Mouse (Mus musculus): ENCODE measurements around the gene Slc35f2.

Slc35f2 gene

DNA sequence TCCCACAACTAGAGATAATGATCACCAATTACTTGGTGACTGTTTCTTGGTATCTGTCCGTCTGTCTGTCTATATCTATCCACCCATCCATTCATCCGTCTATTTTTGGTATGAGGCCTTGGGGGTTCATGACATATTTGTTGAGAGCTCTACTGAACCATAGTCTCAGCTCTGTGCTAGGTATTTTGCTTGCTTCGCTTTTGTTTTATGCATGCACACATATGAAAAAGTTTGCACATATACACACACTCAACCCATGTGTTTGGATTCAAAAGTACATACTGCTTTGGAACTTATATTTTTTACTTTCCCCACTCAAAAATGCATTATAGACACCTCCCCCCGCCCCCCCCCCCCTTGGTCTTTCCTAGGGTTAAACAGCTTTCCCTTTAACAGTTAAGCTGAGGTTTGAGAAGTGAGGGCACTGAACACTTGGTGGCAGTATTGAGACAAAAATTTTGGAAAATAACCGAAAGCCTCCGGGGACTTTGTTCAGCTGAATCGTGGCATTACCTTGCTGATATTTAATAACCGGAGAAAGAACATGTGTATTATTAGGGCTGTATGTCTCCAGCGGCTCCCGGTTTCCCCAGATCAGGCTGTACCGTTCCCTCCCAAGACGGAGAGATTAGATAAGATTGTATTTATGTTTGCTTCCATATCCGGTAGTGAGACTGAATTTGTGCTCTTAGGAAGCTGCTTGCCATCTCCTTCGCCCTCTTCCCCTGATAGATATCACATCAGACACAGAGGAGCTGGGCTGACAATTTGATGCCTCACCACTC is 57.9 kb downstream of the Slc35f2 start:
- in situ Hi-C loops (cut with MboI) = no loop called here

DNA sequence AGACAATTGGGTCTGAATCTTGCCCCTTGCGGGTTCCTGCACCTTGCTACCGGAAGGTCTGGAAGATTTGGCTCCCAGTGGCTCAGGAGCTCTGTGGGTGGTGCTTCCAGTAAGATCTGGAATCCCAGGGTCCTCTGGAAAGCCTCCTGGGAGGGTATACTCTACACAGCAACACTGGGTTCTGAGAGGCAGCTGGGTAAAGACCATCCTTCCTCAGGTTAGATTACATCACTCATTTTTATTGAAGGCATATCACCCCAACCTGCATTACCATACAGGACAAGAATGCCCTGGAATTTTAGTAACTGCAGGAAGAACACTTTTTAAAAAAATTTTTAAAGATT is 58.5 kb downstream of the Slc35f2 start:
- in situ Hi-C loops (cut with MboI) = no loop called here

DNA sequence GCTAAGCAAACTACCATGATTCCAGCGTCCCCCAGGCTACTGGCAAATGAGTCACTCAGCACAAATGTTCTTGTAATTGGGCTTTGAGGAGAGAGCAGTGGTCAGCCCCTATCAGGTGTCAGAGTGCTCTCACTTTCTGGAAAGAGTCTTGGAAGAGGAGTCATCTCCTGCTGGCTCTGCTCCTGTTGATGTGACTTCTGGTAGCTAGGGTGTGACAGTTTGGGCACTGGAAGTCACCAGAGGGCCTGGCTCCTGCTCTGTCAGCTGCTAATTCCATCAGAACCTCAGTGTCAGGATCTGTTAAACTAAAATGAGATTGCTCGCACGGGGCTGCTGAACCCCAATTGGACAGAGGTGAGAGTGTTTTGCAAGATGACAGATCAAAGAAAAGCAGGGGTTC is 63.7 kb downstream of the Slc35f2 start:
- in situ Hi-C loops (cut with MboI) = no loop called here

DNA sequence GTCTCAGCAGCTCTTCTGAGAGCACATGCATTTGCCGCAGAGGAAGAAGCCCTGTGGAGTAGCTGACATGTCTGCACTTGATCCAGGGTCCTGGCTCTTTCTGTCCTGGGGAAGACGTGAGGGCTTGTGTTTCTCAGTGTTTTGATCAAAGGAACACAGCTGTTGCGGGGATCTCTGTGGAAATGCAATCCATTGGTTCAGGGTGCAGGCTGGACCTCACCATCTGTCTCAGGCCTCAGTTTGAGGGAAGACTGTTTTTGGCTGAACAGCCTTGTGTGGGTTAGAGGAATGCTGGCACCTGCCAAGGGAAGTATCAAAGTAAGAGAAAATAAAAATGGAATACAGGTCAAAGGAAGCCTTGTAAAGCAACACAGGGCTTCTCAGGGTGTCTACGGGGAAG is 64.6 kb downstream of the Slc35f2 start:
- in situ Hi-C loops (cut with MboI) = no loop called here

DNA sequence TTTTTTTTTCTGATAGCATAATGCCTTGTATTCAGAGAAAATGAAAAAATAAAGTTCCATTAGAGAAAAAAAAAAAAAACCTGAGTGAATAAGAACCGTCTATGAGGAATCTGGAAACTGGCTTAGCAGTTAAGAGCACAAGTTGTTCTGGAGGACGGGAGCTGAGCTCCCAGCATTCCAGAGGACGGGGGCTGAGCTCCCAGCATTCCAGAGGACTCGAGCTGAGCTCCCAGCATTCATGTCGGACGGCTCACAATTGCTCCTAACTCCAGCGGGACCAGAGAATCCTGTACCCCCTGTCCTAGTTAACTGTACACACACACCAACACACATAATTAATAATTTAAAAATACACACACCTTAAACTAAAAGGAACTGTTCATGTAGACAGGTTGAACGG is 67.5 kb downstream of the Slc35f2 start:
- in situ Hi-C loops (cut with MboI) = no loop called here

DNA sequence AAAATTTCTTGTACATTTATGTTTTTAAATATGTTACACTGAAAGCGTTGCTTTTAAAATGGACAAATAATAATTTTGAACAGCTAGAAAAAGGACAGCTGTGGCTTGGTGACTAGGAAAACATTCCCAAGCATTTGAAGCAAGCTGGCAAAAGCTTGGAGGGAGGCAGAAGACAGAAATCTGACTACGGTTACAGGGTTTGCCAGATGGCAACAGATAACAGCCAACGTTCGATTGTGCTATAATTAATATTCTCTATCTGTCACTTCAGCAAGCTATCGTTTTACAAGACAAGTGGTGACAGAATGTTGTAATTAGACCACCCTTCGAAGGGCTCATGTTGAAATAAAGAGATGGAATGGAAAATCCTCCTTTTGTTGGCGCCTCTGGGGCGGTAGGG is 77.2 kb downstream of the Slc35f2 start:
- in situ Hi-C loops (cut with MboI) = no loop called here

DNA sequence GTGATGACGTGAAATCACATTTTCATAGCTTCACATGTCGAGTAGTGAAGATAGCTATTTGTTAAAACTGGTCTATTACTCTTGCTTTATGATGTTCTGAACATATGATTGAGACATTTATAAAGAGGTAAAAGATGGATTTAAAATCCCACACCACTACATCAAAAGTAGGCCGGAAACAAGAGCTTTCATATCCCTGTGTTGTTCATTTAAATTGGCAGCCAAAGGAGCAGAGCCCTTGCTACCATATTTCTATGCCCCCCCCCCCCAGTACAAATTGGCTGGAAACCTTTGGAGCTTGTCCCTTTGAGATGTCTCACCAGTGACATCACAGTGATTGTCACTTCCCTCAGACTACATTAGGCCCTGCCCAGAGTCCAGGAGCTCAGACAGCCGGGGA is 78.5 kb downstream of the Slc35f2 start, which contains the start of gene Sln:
Sln (plus strand) TSS at position 301 of the 400 bp plus-strand sequence.
- in situ Hi-C loops (cut with MboI) = no loop called here

DNA sequence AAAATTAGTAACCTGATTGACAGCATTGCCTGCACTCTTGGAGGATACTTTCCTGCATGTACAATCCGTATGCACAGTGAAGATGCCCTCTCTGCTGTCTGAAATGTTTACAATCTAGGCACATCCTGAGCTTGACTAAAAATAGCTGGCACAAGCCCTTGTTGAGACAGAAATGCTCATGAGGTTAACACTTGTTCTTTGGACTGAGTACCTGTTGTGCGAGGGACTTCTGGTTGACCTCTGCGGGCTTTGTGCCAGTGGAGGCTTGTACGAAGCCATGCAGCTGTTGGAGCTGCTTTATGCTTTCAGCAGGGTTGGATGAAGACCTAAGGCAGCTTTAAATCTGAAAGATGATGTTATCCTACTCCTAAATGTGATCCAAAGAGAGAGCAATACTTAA is 80.8 kb downstream of the Slc35f2 start:
- in situ Hi-C loops (cut with MboI) = no loop called here

DNA sequence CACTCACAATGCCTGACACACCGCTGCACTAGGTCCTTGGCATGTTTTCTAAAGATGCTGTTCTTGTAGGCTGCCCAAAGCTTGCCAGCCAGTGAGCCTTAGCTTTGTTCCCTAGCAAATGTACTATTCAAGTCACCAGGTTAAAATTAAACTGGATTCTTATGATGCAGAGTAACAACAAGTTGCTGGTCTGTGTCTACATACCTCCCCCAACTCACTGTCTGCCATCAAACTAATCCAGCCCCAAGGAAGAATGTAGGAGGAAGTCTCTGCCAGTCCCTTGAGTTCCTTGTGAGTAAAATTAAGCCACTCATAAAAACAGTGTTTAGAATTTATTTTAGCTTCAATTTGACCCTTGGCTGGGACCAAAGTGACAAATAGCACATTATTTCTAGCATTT is 82.3 kb downstream of the Slc35f2 start:
- in situ Hi-C loops (cut with MboI) = no loop called here

DNA sequence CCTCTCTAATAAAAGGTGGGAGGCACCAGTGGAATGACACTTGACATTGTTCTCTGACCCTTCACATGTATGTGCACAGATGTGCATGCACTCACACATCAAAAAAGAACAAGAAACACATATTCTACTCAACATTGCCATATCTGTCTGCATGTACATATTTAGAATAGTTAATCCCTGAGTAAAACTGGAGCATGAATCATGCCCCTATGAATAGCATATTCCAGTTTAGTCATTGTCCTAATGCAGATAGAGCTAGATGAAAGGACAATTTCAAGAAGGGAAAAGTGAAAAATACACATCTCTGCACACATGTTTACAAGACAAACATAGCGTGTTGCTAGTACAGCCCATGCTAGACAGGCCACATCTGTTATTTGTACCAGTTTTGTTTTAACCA is 83.2 kb downstream of the Slc35f2 start:
- in situ Hi-C loops (cut with MboI) = no loop called here

DNA sequence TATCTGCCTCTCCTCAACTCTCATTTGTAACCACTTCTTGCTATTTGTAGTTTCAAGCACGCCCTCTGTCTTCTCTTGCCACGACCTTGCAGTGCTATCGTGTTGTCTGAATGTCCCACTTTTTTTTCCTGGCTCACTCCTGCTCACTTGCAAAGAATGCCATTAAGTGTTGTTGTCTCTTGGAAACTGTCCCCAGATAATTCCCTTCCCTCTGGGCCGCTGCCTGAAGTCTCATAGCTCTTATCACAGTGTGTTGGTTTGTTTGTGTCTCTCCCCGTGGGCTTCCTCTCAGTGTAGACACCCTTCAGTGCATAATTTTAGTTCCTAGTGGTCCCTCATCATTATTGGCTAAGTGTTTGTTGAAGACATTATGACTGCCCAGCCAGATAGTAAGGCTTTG is 86.5 kb downstream of the Slc35f2 start:
- in situ Hi-C loops (cut with MboI) = no loop called here

Measured in mature B cell (primary cell).